Comparison of ENCODE assay signal across 13 mouse cellular contexts in the genomic region with DNA sequence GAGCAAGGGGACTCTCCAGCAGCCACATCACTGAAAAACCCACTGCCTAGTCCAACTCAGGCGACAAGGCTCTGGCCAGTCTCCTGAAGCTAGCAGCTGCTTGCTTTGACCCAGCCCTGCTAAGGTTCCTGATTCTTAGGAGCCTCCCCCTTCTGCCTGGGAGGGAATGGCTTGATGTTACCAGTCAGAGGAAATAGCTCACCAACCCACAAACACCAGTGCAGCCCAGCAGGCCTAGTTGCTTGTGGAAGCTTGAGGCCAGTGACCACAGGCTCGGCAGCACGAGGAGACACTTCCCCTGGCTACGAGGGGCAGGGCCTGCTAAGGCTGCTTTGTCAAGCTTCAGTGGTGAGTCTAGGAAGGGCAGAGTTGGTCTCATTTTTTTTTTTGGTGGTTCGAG. TPM values are rescaled to one million over a fixed set of nuclear protein-coding genes. Genes with fewer than 3 reads are reported as not detected.
A peak's percentile ranks its signal among the peaks of the same experiment; 100 is the strongest.
DNase-seq lines count a peak whose midpoint lies in the region; TF ChIP-seq lines count a peak whose summit lies in the region.
"Had no signal": no experiment of that assay in that cellular context is flagged by ENCODE, and none has a peak within 500 bp of the region (broad histone marks: within the 10 kb centered on the region; RNA-seq: fewer than 3 reads in every experiment).

No protein-coding gene starts in this region.

- dilution Hi-C loops in CH12.LX (cut with MboI; ENCODE audit: extremely low pct_ligation_motif_present, extremely low pct_unique_long_range_greater_than_20kb, low sequenced_read_pairs) = no loop called here

- DNase-seq in layer of hippocampus, adult 9-11 months = peak; percentile 88
- DNase-seq in layer of hippocampus, postnatal 14 days (ENCODE audit: low spot score in 2 of 2) = no peak
- peak; percentile 32 for DNase-seq in CH12.LX (ENCODE audit: extremely low read depth)
- peak; percentile 84 for DNase-seq in fibroblast of lung, adult 2 months (ENCODE audit: low read depth)
- DNase-seq in ovary, postnatal 36 days (ENCODE audit: low spot score) = no peak
- no peak for DNase-seq in adrenal gland, adult 2 months
- no peak for DNase-seq in right cerebral cortex, adult 18-20 months
- DNase-seq: gastrocnemius, postnatal 14 days; heart, postnatal 4 days; kidney, adult 9 months; lung, embryonic 14.5 days had no signal

- no peak overlapping the region for H3K9ac ChIP-seq in CH12.LX (ENCODE audit: insufficient read depth, low read depth)
- H3K9ac ChIP-seq: lung, embryonic 14.5 days; stomach, embryonic 15.5 days had no signal

- no peak for TF ChIP-seq RAD21 in CH12.LX (IDR thresholded peaks at IDR 0.05; ENCODE audit: low read depth, low read length)

- H3K27ac ChIP-seq in CH12.LX (ENCODE audit: insufficient read depth, low read depth) = no peak overlapping the region
- H3K27ac ChIP-seq: stomach, embryonic 15.5 days had no signal

- no peak for TF ChIP-seq CTCF in CH12.LX (conservative IDR thresholded peaks at IDR 0.05 in 1 of 2, IDR thresholded peaks at IDR 0.05 in 1 of 2; ENCODE audit: low read depth in 2 of 2, low read length in 2 of 2)

- H3K36me3 ChIP-seq in CH12.LX (replicated peaks in 1 of 2; ENCODE audit: control insufficient read depth in 1 of 2, insufficient read depth in 1 of 2, low read length in 1 of 2) = peaks cover under 1 to 10% of the 10 kb centered on the region in 2 experiments
- peaks cover 20% of the 10 kb centered on the region for H3K36me3 ChIP-seq in megakaryocyte, embryonic 14.5 days (replicated peaks; ENCODE audit: low read length)
- H3K36me3 ChIP-seq: stomach, embryonic 15.5 days had no signal

- H3K4me3 ChIP-seq in CH12.LX (replicated peaks in 1 of 3; ENCODE audit: low read depth in 2 of 3, low read length in 2 of 3, poor library complexity in 1 of 3) = no peak overlapping the region
- H3K4me3 ChIP-seq in megakaryocyte, embryonic 14.5 days (replicated peaks) = peak overlapping the region; percentile 68
- H3K4me3 ChIP-seq: stomach, embryonic 15.5 days had no signal

- H3K4me1 ChIP-seq in CH12.LX (ENCODE audit: control insufficient read depth in 1 of 2, insufficient read depth in 2 of 2) = peaks cover 11 to 38% of the 10 kb centered on the region in 2 experiments
- H3K4me1 ChIP-seq in megakaryocyte, embryonic 14.5 days = peaks cover 87% of the 10 kb centered on the region

- H3K27me3 ChIP-seq in CH12.LX (replicated peaks) = no peaks in the 10 kb centered on the region
- no peaks in the 10 kb centered on the region for H3K27me3 ChIP-seq in megakaryocyte, embryonic 14.5 days (replicated peaks)
- H3K27me3 ChIP-seq: stomach, embryonic 15.5 days had no signal

- no peaks in the 10 kb centered on the region for H3K79me2 ChIP-seq in CH12.LX (replicated peaks; ENCODE audit: control insufficient read depth, extremely low read depth, insufficient read depth, poor library complexity, severe bottlenecking)

- no peak for TF ChIP-seq EP300 in CH12.LX (IDR thresholded peaks at IDR 0.05; ENCODE audit: low read length)

- H3K4me2 ChIP-seq in CH12.LX (ENCODE audit: insufficient read depth, low read depth, poor library complexity, severe bottlenecking) = no peak overlapping the region
- H3K4me2 ChIP-seq: lung, embryonic 14.5 days; stomach, embryonic 15.5 days had no signal

- no peaks in the 10 kb centered on the region for H3K9me3 ChIP-seq in CH12.LX (replicated peaks; ENCODE audit: low read length)
- peaks cover 8% of the 10 kb centered on the region for H3K9me3 ChIP-seq in megakaryocyte, embryonic 14.5 days
- H3K9me3 ChIP-seq: stomach, embryonic 15.5 days had no signal

- in situ Hi-C loops in CH12.LX (cut with MboI; ENCODE audit: low pct_ligation_motif_present, low pct_unique_long_range_greater_than_20kb, low sequenced_read_pairs) = no loop called here

- TF ChIP-seq POLR2A in CH12.LX (IDR thresholded peaks at IDR 0.05; ENCODE audit: low read depth, low read length) = no peak

TF ChIP-seq in CH12.LX, 34 proteins besides CTCF, POLR2A, EP300 and RAD21:
- TF ChIP-seq JUN (IDR thresholded peaks at IDR 0.05; ENCODE audit: insufficient read depth, low read depth, low read length) = no peak
- no peak for TF ChIP-seq IRF4 (IDR thresholded peaks at IDR 0.05; ENCODE audit: low read depth, low read length)
- no peak for TF ChIP-seq CHD1 (IDR thresholded peaks at IDR 0.05; ENCODE audit: low read depth, low read length)
- TF ChIP-seq E2F4 (IDR thresholded peaks at IDR 0.05; ENCODE audit: insufficient replicate concordance, low read depth, low read length) = no peak
- TF ChIP-seq POLR2AphosphoS2 (IDR thresholded peaks at IDR 0.05; ENCODE audit: low read depth, low read length) = no peak
- no peak for TF ChIP-seq NRF1 (IDR thresholded peaks at IDR 0.05; ENCODE audit: low read depth, low read length)
- no peak for TF ChIP-seq ELF1 (IDR thresholded peaks at IDR 0.05; ENCODE audit: low read depth, low read length)
- TF ChIP-seq MYC (IDR thresholded peaks at IDR 0.05; ENCODE audit: low read depth, low read length) = no peak
- no peak for TF ChIP-seq TCF12 (IDR thresholded peaks at IDR 0.05; ENCODE audit: low read depth, low read length)
- TF ChIP-seq TBP (conservative IDR thresholded peaks at IDR 0.05; ENCODE audit: low read depth, low read length) = no peak
- no peak for TF ChIP-seq NELFE (IDR thresholded peaks at IDR 0.05; ENCODE audit: low read depth, low read length)
- no peak for TF ChIP-seq MEF2A (IDR thresholded peaks at IDR 0.05; ENCODE audit: borderline replicate concordance, low read depth, low read length)
- no peak for TF ChIP-seq USF1 (IDR thresholded peaks at IDR 0.05; ENCODE audit: low read depth, low read length)
- no peak for TF ChIP-seq GABPA (IDR thresholded peaks at IDR 0.05; ENCODE audit: insufficient replicate concordance, low read depth, low read length)
- no peak for TF ChIP-seq UBTF (IDR thresholded peaks at IDR 0.05; ENCODE audit: low read depth, low read length)
- no peak for TF ChIP-seq SMC3 (IDR thresholded peaks at IDR 0.05; ENCODE audit: low read depth, low read length)
- TF ChIP-seq MAFK (IDR thresholded peaks at IDR 0.05; ENCODE audit: insufficient replicate concordance, low read length) = no peak
- TF ChIP-seq ZMIZ1 (IDR thresholded peaks at IDR 0.05; ENCODE audit: low read depth, low read length) = 0 out of 2 replicates have a peak, but pooled peaks have one; percentile 24
- TF ChIP-seq JUND (conservative IDR thresholded peaks at IDR 0.05; ENCODE audit: low read depth, low read length) = no peak
- TF ChIP-seq SIN3A (IDR thresholded peaks at IDR 0.05; ENCODE audit: low read length) = no peak
- no peak for TF ChIP-seq HCFC1 (IDR thresholded peaks at IDR 0.05; ENCODE audit: low read depth, low read length)
- no peak for TF ChIP-seq USF2 (conservative IDR thresholded peaks at IDR 0.05; ENCODE audit: low read depth, low read length)
- no peak for TF ChIP-seq ZKSCAN1 (IDR thresholded peaks at IDR 0.05; ENCODE audit: borderline replicate concordance, low read depth, low read length)
- peak; percentile 38; the same call in 1 of the 2 replicates for TF ChIP-seq BHLHE40 (IDR thresholded peaks at IDR 0.05; ENCODE audit: low read depth, low read length)
- TF ChIP-seq MAX (IDR thresholded peaks at IDR 0.05; ENCODE audit: low read length) = 0 out of 2 replicates have a peak, but pooled peaks have one; percentile 19
- no peak for TF ChIP-seq CHD2 (IDR thresholded peaks at IDR 0.05; ENCODE audit: low read length)
- TF ChIP-seq RCOR1 (conservative IDR thresholded peaks at IDR 0.05; ENCODE audit: low read depth, low read length) = no peak

RNA-seq across cellular contexts. Expression of a gene that starts 11.9 kb away (rescaled TPM):
- total RNA-seq in layer of hippocampus, postnatal 14 days (2021) = 10 to 100 TPM; 37.1 to 39.1 TPM
- total RNA-seq in CH12.LX (2012; rRNA removed) (59.7 and 67.2 TPM in 2 replicates), CH12.LX (2014; rRNA removed) (63.2 and 70.6 TPM in 2 replicates)
- polyA plus RNA-seq in CH12.LX (2012; ENCODE audit: insufficient read length, low read depth) = 50.3 and 67.9 TPM in 2 replicates
- polyA plus RNA-seq in megakaryocyte, embryonic 14.5 days (2012; ENCODE audit: insufficient read depth, low replicate concordance) = 58.8 and 62.5 TPM in 2 replicates
- 10 to 100 TPM; 26.0 to 34.9 TPM for total RNA-seq in adrenal gland, adult 2 months (2021)
- polyA plus RNA-seq in adrenal gland, adult 2 months (2012; rRNA removed) = 56.8 and 66.5 TPM in 2 replicates

RNA-seq across cellular contexts. Expression of a gene that starts 17.4 kb away (rescaled TPM):
- total RNA-seq in layer of hippocampus, postnatal 14 days (2021) = 100 to 1,000 TPM; 148 TPM
- total RNA-seq in CH12.LX (2012; rRNA removed) = 6.7 and 9.9 TPM in 2 replicates
- 3.2 and 3.4 TPM in 2 replicates for total RNA-seq in CH12.LX (2014; rRNA removed)
- 5.6 and 6.1 TPM in 2 replicates for polyA plus RNA-seq in CH12.LX (2012; ENCODE audit: insufficient read length, low read depth)
- polyA plus RNA-seq in megakaryocyte, embryonic 14.5 days (2012; ENCODE audit: insufficient read depth, low replicate concordance) = 37.8 and 62.9 TPM in 2 replicates
- 10 to 100 TPM; 17.0 to 23.2 TPM for total RNA-seq in adrenal gland, adult 2 months (2021)
- polyA plus RNA-seq in adrenal gland, adult 2 months (2012; rRNA removed) = 42.3 and 46.7 TPM in 2 replicates

Comparison
In these comparisons a context has a peak if more than half of its experiments do, and no peak if none do; other contexts are left out.
1. DNase-seq: peak in layer of hippocampus, adult 9-11 months (single experiment), CH12.LX (single experiment) and fibroblast of lung, adult 2 months (single experiment); none in layer of hippocampus, postnatal 14 days (0 of 2), ovary, postnatal 36 days (single experiment), adrenal gland, adult 2 months (single experiment) and right cerebral cortex, adult 18-20 months (single experiment).
2. RNA of a gene that starts 17.4 kb away (total RNA-seq): 148 TPM in layer of hippocampus, postnatal 14 days; 17.0 to 23.2 TPM in adrenal gland, adult 2 months and 3.2 to 9.9 TPM in CH12.LX; every median in the first group is over 4 times any median in the second.